Mouse (Mus musculus) MEL (cell line): ENCODE measurements around the gene Olfr954. TPM values are rescaled to one million over a fixed set of nuclear protein-coding genes. Genes with fewer than 3 reads are reported as not detected.

Experiments used
- DNase-seq: peaks from one replicate; pipeline ENCODE4 v3.0.0; 2011; ENCODE audit warnings: low read depth, low spot score
- H3K27ac ChIP-seq: 2 replicates; pipeline ENCODE4 v1.5.1; 2012; ENCODE audit warnings: low read depth, mild to moderate bottlenecking, control low read depth, low read length, moderate library complexity; ENCODE audit not compliant: control insufficient read depth
- H3K27me3 ChIP-seq, 2 experiments: fragments of 150-350 bp in 1 of 2; sonication (generic) in 1 of 2; 2 replicates each; pipeline ENCODE4 v1.6.1; 2012; ENCODE audit warnings: low read length in 2 of 2, mild to moderate bottlenecking in 2 of 2, improper control_type of control experiment in 1 of 2, moderate library complexity in 1 of 2; ENCODE audit not compliant: insufficient read depth in 2 of 2, control insufficient read depth in 1 of 2
- H3K36me3 ChIP-seq, 2 experiments: 2 replicates each; pipeline ENCODE4 v1.6.1; 2012 to 2014; ENCODE audit warnings: low read length in 2 of 2, improper control_type of control experiment in 1 of 2, inconsistent platforms in 1 of 2, mild to moderate bottlenecking in 1 of 2; ENCODE audit not compliant: insufficient read depth in 2 of 2, control insufficient read depth in 1 of 2
- H3K4me1 ChIP-seq, 2 experiments: fragments of 150-350 bp in 1 of 2; sonication (generic) in 1 of 2; 2 replicates each; pipeline ENCODE4 v1.6.1; 2012; ENCODE audit warnings: low read length in 2 of 2, improper control_type of control experiment in 1 of 2, mild to moderate bottlenecking in 1 of 2; ENCODE audit not compliant: insufficient read depth in 2 of 2, control insufficient read depth in 1 of 2
- H3K4me3 ChIP-seq, 2 experiments: fragments of 150-350 bp in 1 of 2; sonication (generic) in 1 of 2; 2 replicates each; pipeline ENCODE4 v1.5.1; 2012; ENCODE audit warnings: low read depth in 2 of 2, low read length in 2 of 2, mild to moderate bottlenecking in 2 of 2, moderate library complexity in 2 of 2, control low read depth in 1 of 2, improper control_type of control experiment in 1 of 2; ENCODE audit not compliant: control insufficient read depth in 1 of 2, insufficient read depth in 1 of 2
- H3K79me2 ChIP-seq: 2 replicates; pipeline ENCODE4 v1.6.1; 2012; ENCODE audit warnings: mild to moderate bottlenecking, low read length, moderate library complexity; ENCODE audit not compliant: control insufficient read depth, poor library complexity, insufficient read depth
- H3K9ac ChIP-seq: 2 replicates; pipeline ENCODE4 v1.6.1; 2012; ENCODE audit warnings: low read depth, mild to moderate bottlenecking, control low read depth, low read length, moderate library complexity; ENCODE audit not compliant: control insufficient read depth, poor library complexity, severe bottlenecking
- H3K9me3 ChIP-seq: fragments of 150-350 bp; sonication (generic); replicated peaks from 2 replicates; pipeline ENCODE4 v1.6.1; 2012; ENCODE audit warnings: mild to moderate bottlenecking, low read length, improper control_type of control experiment, moderate library complexity; ENCODE audit not compliant: insufficient read depth
- ELF1 ChIP-seq: IDR thresholded peaks from 2 replicates; pipeline ENCODE4 v1.6.1; 2014; ENCODE audit warnings: low read depth, mild to moderate bottlenecking, inconsistent platforms, low read length, improper control_type of control experiment, moderate library complexity
- KAT2A ChIP-seq: conservative IDR thresholded peaks from 2 replicates; pipeline ENCODE4 v1.6.1; 2012; ENCODE audit warnings: low read depth, low read length, improper control_type of control experiment, inconsistent platforms
- MYB ChIP-seq: IDR thresholded peaks from 2 replicates; pipeline ENCODE4 v1.6.1; 2011; ENCODE audit warnings: mild to moderate bottlenecking, low read depth, low read length, improper control_type of control experiment
- MYC ChIP-seq: IDR thresholded peaks from 2 replicates; pipeline ENCODE4 v1.6.1; 2011; ENCODE audit warnings: low read depth, mild to moderate bottlenecking, low read length, improper control_type of control experiment, moderate library complexity
- TAL1 ChIP-seq: IDR thresholded peaks from 2 replicates; pipeline ENCODE4 v1.6.1; 2012; ENCODE audit warnings: mild to moderate bottlenecking, inconsistent platforms, low read length, moderate library complexity, mixed read lengths
- USF1 ChIP-seq: IDR thresholded peaks from 2 replicates; pipeline ENCODE4 v1.6.1; 2014; ENCODE audit warnings: low read depth, mild to moderate bottlenecking, inconsistent platforms, low read length, improper control_type of control experiment, moderate library complexity
- ZMIZ1 ChIP-seq: IDR thresholded peaks from 2 replicates; pipeline ENCODE4 v1.6.1; 2012; ENCODE audit warnings: low read depth, mild to moderate bottlenecking, inconsistent platforms, low read length, improper control_type of control experiment, moderate library complexity
- polyA plus RNA-seq, 2 experiments: library from polyadenylated mRNA; stranded (reverse) in 1 of 2; unstranded in 1 of 2; fragments of >175 nt in 1 of 2; fragments of >200 nt in 1 of 2; gene quantifications; 2 replicates each; pipeline versions ENCODE4 v1.2.1 to v1.2.4; 2012; ENCODE audit warnings: low replicate concordance in 2 of 2, low read depth in 1 of 2; ENCODE audit not compliant: insufficient read length in 2 of 2, insufficient read depth in 1 of 2, missing spikeins in 1 of 2
- total RNA-seq: library from RNA; depleted of rRNA; stranded (reverse); fragments of 300-350 nt; gene quantifications from 2 replicates; pipeline ENCODE4 v1.2.3, GENCODE M21; 2012; rRNA removed

The Olfr954 gene
- total and polyA plus RNA-seq, 3 experiments: not detected

DNA sequence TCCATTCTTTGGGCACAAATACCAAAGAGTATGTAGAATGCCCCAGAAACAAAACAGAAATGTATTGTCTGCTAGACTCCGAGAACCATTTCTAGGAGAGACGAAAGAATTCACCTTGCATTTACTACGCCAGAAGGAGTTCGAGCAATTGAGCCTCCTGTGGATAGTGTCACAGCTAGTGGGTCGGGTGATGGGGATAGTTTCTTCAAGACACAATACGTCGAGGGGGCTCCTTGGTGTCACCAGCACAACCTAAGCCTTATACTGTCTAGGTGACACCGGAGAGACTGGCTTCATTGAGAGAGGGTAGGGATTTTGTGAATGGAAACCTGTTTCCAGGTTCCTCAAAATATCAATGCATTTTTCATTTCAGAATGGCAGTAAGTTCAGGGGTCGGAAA is 52.9 kb downstream of the Olfr954 start:
- TF ChIP-seq ELF1: no peak
- TF ChIP-seq KAT2A: no peak
- TF ChIP-seq TAL1: no peak
- no peak for TF ChIP-seq MYB
- no peak for TF ChIP-seq USF1
- no peak for TF ChIP-seq MYC
- TF ChIP-seq ZMIZ1: no peak
- DNase-seq: no peak
- H3K9ac ChIP-seq: no peak overlapping the region
- no peaks in the 10 kb centered on the region for H3K9me3 ChIP-seq
- H3K4me1 ChIP-seq: no peaks in the 10 kb centered on the region
- H3K79me2 ChIP-seq: no peaks in the 10 kb centered on the region
- no peak overlapping the region for H3K27ac ChIP-seq
- no peaks in the 10 kb centered on the region for H3K36me3 ChIP-seq
- no peak overlapping the region for H3K4me3 ChIP-seq
- H3K27me3 ChIP-seq: no peaks in the 10 kb centered on the region

Other genes with a start within 250 kb of the Olfr954 start
- not detected in 2 replicates for gene Olfr1537, start 206.7 kb upstream of the Olfr954 start, total RNA-seq
- gene Olfr1537, start 206.7 kb upstream of the Olfr954 start, polyA plus RNA-seq: not detected
- gene Olfr945, start 179.9 kb upstream of the Olfr954 start, total RNA-seq: not detected in 2 replicates
- gene Olfr945, start 179.9 kb upstream of the Olfr954 start, polyA plus RNA-seq: not detected
- not detected in 2 replicates for gene Olfr948, start 130.7 kb upstream of the Olfr954 start, total RNA-seq
- not detected for gene Olfr948, start 130.7 kb upstream of the Olfr954 start, polyA plus RNA-seq
- not detected in 2 replicates for gene Olfr951, start 69.3 kb upstream of the Olfr954 start, total RNA-seq
- gene Olfr951, start 69.3 kb upstream of the Olfr954 start, polyA plus RNA-seq: not detected
- gene Olfr952, start 29.6 kb upstream of the Olfr954 start, total RNA-seq: not detected in 2 replicates
- not detected for gene Olfr952, start 29.6 kb upstream of the Olfr954 start, polyA plus RNA-seq
- gene Olfr955, start 15.2 kb downstream of the Olfr954 start, total RNA-seq: not detected in 2 replicates
- gene Olfr955, start 15.2 kb downstream of the Olfr954 start, polyA plus RNA-seq: not detected
- not detected in 2 replicates for gene Olfr44, start 37.3 kb downstream of the Olfr954 start, total RNA-seq
- not detected for gene Olfr44, start 37.3 kb downstream of the Olfr954 start, polyA plus RNA-seq
- not detected in 2 replicates for gene Olfr957, start 59.1 kb downstream of the Olfr954 start, total RNA-seq
- gene Olfr957, start 59.1 kb downstream of the Olfr954 start, polyA plus RNA-seq: not detected
- not detected in 2 replicates for gene Olfr958, start 97.4 kb downstream of the Olfr954 start, total RNA-seq
- not detected for gene Olfr958, start 97.4 kb downstream of the Olfr954 start, polyA plus RNA-seq
- gene Olfr959, start 118.9 kb downstream of the Olfr954 start, total RNA-seq: not detected in 2 replicates
- not detected for gene Olfr959, start 118.9 kb downstream of the Olfr954 start, polyA plus RNA-seq
- not detected in 2 replicates for gene AW551984, start 147.7 kb downstream of the Olfr954 start, total RNA-seq
- gene AW551984, start 147.7 kb downstream of the Olfr954 start, polyA plus RNA-seq: not detected
- not detected in 2 replicates for gene Olfr148, start 154.0 kb downstream of the Olfr954 start, total RNA-seq
- gene Olfr148, start 154.0 kb downstream of the Olfr954 start, polyA plus RNA-seq: not detected
- gene Olfr960, start 164.7 kb downstream of the Olfr954 start, total RNA-seq: not detected in 2 replicates
- not detected for gene Olfr960, start 164.7 kb downstream of the Olfr954 start, polyA plus RNA-seq
- not detected in 2 replicates for gene Olfr961, start 188.4 kb downstream of the Olfr954 start, total RNA-seq
- not detected for gene Olfr961, start 188.4 kb downstream of the Olfr954 start, polyA plus RNA-seq
- not detected in 2 replicates for gene Olfr963, start 210.5 kb downstream of the Olfr954 start, total RNA-seq
- gene Olfr963, start 210.5 kb downstream of the Olfr954 start, polyA plus RNA-seq: not detected